Mouse (Mus musculus): Measurements from ENCODE around the gene Lrrtm4. TPM values are rescaled to one million over a fixed set of nuclear protein-coding genes. Genes with fewer than 3 reads are reported as not detected.

Gene Lrrtm4
- 18.2 and 19.9 TPM in 2 replicates for polyA plus RNA-seq (2015; fragmentation: Nextera tagmentation; extraction: Ambion mirVana)

DNA sequence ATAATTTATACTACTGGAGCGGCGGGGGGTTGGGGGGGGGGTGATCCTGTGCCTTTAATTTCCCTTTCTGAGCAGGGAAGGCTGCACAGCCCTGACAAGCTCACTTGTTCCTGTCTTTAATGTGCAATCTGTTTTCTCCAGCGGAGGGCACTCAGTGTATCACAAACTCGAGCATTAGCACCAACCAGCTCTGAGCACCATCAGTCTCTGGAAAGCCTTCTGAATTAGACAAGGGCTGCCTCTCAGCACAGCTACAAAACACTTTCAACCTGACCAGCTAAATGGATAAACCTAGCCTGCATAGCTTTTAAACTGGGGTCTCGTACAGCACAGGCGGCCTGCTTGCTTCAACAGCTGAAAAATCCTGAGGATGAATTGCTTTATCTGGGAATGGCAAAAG is at the start of gene Lrrtm4:
TSS of gene Lrrtm4 (plus strand) at position 113 of the 400 bp plus-strand sequence.
- Histone ChIP-seq H3K36me3 (ENCODE audit: control insufficient read depth, insufficient read depth, low read length) (no peaks in the 10 kb centered on the region; the same call in 1 of the 2 replicates), H3K27me3 (replicated peaks; ENCODE audit: control insufficient read depth, insufficient read depth, low read length) (no peaks in the 10 kb centered on the region), H3K9ac (ENCODE audit: low read depth, low read length) (peak within 1 kb of the TSS; percentile 69), H3K4me2 (ENCODE audit: low read length) (peak within 1 kb of the TSS; percentile 51), H3K4me1 (ENCODE audit: control insufficient read depth, insufficient read depth, low read depth, low read length) (no peaks in the 10 kb centered on the region), H3K4me3 (ENCODE audit: low read length) (peak within 1 kb of the TSS; percentile 56), H3K27ac (ENCODE audit: low read depth, low read length) (peak within 1 kb of the TSS; percentile 80), H3K9me3 (ENCODE audit: control insufficient read depth, low read length) (no peaks in the 10 kb centered on the region)
- ATAC-seq = peak; percentile 95
- WGBS = 3% methylated on average over 6 of the region's 6 CpGs

DNA sequence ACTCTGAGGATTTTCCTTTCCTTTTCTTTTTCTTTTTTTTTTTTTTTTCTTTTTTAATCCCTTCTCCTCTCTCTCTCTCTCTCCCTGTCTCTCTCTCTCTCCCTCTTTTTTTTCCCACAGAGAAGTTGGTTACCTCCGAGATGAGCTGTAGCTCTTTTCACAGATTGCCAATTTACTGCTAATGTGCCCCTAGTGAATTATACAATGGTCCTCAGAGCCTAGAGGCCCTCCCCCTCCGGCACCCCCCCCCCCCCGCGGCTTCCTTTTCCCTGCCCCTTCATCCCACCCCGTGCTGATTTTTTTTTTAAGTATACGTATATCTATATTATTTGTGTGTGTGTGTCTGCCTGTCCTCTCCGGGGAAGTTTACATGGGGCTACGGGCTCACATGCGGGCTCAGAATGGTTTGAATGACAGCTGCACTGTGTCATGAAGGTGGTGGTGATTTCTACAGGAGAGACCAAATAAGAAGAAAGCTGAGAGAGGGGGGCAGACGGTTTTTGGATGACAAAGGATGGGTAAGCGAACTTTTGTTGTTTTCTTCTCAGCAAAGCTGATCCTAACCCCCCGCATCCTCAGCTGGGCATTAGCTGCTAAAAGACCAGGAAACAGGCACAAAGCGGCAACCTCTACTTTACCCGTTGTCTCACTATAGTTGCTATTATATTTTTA is 648 bp downstream of the Lrrtm4 start:
- Histone ChIP-seq H3K4me3 (ENCODE audit: low read length) (peak overlapping the region; percentile 56), H3K4me1 (ENCODE audit: control insufficient read depth, insufficient read depth, low read depth, low read length) (no peaks in the 10 kb centered on the region), H3K36me3 (ENCODE audit: control insufficient read depth, insufficient read depth, low read length) (no peaks in the 10 kb centered on the region; the same call in 1 of the 2 replicates), H3K27ac (ENCODE audit: low read depth, low read length) (peak overlapping the region; percentile 80), H3K9ac (ENCODE audit: low read depth, low read length) (peak overlapping the region; percentile 69), H3K27me3 (replicated peaks; ENCODE audit: control insufficient read depth, insufficient read depth, low read length) (no peaks in the 10 kb centered on the region), H3K4me2 (ENCODE audit: low read length) (peak overlapping the region; percentile 51), H3K9me3 (ENCODE audit: control insufficient read depth, low read length) (no peaks in the 10 kb centered on the region)
- peak; percentile 55 for ATAC-seq
- WGBS = 0% methylated on average over 14 of the region's 14 CpGs

DNA sequence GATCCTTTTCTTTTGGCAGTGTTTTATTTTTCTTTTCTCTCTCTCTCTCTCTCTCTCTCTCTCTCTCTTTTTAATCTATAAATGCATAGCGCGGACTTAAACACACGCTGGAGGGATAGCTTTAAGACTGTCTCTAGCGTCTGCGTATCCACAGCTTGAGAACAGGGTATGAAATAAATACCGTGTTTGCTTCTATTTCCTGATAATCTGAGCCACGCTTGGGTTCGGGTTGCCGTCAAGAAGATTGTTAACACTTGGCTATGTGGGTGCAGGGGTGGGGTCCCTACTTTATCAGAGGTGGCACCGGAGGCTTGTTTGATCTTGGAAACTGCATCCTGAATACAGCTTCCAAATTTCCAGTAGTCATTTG is 1.2 kb downstream of the Lrrtm4 start:
- Histone ChIP-seq H3K4me3 (ENCODE audit: low read length) (peak overlapping the region; percentile 56), H3K4me2 (ENCODE audit: low read length) (peak overlapping the region; percentile 51), H3K4me1 (ENCODE audit: control insufficient read depth, insufficient read depth, low read depth, low read length) (no peaks in the 10 kb centered on the region), H3K9ac (ENCODE audit: low read depth, low read length) (peak overlapping the region; percentile 69), H3K27ac (ENCODE audit: low read depth, low read length) (peak overlapping the region; percentile 19), H3K9me3 (ENCODE audit: control insufficient read depth, low read length) (no peaks in the 10 kb centered on the region), H3K27me3 (replicated peaks; ENCODE audit: control insufficient read depth, insufficient read depth, low read length) (no peaks in the 10 kb centered on the region), H3K36me3 (ENCODE audit: control insufficient read depth, insufficient read depth, low read length) (no peaks in the 10 kb centered on the region; the same call in 1 of the 2 replicates)
- 4% methylated on average over 10 of the region's 10 CpGs for WGBS
- ATAC-seq = peak; percentile 58; the same call in 1 of the 2 replicates

DNA sequence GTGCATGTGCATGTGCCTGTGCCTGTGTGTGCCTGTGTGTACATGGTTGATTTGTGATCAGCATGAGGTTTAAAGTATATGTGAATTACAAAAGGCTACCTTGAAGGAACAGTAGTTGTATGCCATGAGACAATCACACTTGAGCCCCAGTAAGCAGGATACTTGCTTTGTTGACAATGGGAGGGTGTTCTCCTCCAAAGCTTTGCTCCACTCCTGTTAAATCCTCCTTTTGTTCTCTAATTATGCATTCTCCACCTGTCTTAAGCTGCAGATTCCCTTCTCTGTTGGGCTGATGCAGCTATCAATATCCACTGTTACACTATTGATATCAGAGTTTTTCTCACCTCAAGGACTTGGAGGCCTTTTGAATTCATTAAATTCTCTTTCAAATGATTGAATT is 38.2 kb downstream of the Lrrtm4 start:
- no peak overlapping the region for H3K4me2 ChIP-seq (ENCODE audit: low read length)
- no peaks in the 10 kb centered on the region for H3K4me1 ChIP-seq (ENCODE audit: control insufficient read depth, insufficient read depth, low read depth, low read length)
- no peaks in the 10 kb centered on the region for H3K36me3 ChIP-seq (ENCODE audit: control insufficient read depth, insufficient read depth, low read length)
- H3K9me3 ChIP-seq (ENCODE audit: control insufficient read depth, low read length) = no peaks in the 10 kb centered on the region
- no peak overlapping the region for H3K27ac ChIP-seq (ENCODE audit: low read depth, low read length)
- H3K9ac ChIP-seq (ENCODE audit: low read depth, low read length) = no peak overlapping the region
- no peaks in the 10 kb centered on the region for H3K27me3 ChIP-seq (replicated peaks; ENCODE audit: control insufficient read depth, insufficient read depth, low read length)
- no peak overlapping the region for H3K4me3 ChIP-seq (ENCODE audit: low read length)
- ATAC-seq = no peak

GRCm38 (mm10) chr6:80078001-80078400 is 59.3 kb downstream of the Lrrtm4 start:
- H3K36me3 ChIP-seq (ENCODE audit: control insufficient read depth, insufficient read depth, low read length) = no peaks in the 10 kb centered on the region
- H3K4me3 ChIP-seq (ENCODE audit: low read length) = no peak overlapping the region
- H3K27ac ChIP-seq (ENCODE audit: low read depth, low read length) = no peak overlapping the region
- no peaks in the 10 kb centered on the region for H3K27me3 ChIP-seq (replicated peaks; ENCODE audit: control insufficient read depth, insufficient read depth, low read length)
- no peak overlapping the region for H3K4me2 ChIP-seq (ENCODE audit: low read length)
- 97% methylated on average over 2 of the region's 2 CpGs for WGBS
- H3K9ac ChIP-seq (ENCODE audit: low read depth, low read length) = no peak overlapping the region
- no peaks in the 10 kb centered on the region for H3K4me1 ChIP-seq (ENCODE audit: control insufficient read depth, insufficient read depth, low read depth, low read length)
- no peak for ATAC-seq
- H3K9me3 ChIP-seq (ENCODE audit: control insufficient read depth, low read length) = no peaks in the 10 kb centered on the region

GRCm38 (mm10) chr6:80079290-80079689 is 60.6 kb downstream of the Lrrtm4 start:
- Histone ChIP-seq H3K27ac (ENCODE audit: low read depth, low read length) (no peak overlapping the region), H3K36me3 (ENCODE audit: control insufficient read depth, insufficient read depth, low read length) (no peaks in the 10 kb centered on the region), H3K9me3 (ENCODE audit: control insufficient read depth, low read length) (no peaks in the 10 kb centered on the region), H3K4me3 (ENCODE audit: low read length) (no peak overlapping the region), H3K4me2 (ENCODE audit: low read length) (no peak overlapping the region), H3K27me3 (replicated peaks; ENCODE audit: control insufficient read depth, insufficient read depth, low read length) (no peaks in the 10 kb centered on the region), H3K4me1 (ENCODE audit: control insufficient read depth, insufficient read depth, low read depth, low read length) (no peaks in the 10 kb centered on the region), H3K9ac (ENCODE audit: low read depth, low read length) (no peak overlapping the region)
- 76% methylated on average over 6 of the region's 6 CpGs for WGBS
- peak; percentile 65 for ATAC-seq

DNA sequence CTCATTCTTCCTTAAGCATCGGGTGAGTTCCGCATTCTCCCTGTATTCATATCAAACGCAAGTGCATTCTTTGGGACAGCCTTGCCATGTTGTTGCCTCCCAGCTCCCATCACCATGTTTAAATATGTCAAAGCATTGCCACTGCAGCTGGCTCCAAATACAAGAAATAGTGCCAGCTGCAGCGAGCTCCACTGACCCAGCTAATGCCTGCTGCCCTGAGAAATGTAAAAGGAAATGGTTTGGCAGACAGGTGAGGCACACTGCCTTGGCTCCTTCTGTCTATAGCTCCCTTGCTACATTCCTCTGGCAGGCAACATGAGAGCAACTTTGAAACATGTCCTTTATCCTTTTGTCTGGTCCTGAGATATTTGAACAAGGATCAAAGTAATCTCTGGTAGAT is 76.2 kb downstream of the Lrrtm4 start:
- no peaks in the 10 kb centered on the region for H3K27me3 ChIP-seq (replicated peaks; ENCODE audit: control insufficient read depth, insufficient read depth, low read length)
- H3K4me1 ChIP-seq (ENCODE audit: control insufficient read depth, insufficient read depth, low read depth, low read length) = no peaks in the 10 kb centered on the region
- no peak; the same call in 1 of the 2 replicates for ATAC-seq
- H3K27ac ChIP-seq (ENCODE audit: low read depth, low read length) = no peak overlapping the region
- H3K4me2 ChIP-seq (ENCODE audit: low read length) = no peak overlapping the region
- 70% methylated on average over 4 of the region's 4 CpGs for WGBS
- no peaks in the 10 kb centered on the region for H3K36me3 ChIP-seq (ENCODE audit: control insufficient read depth, insufficient read depth, low read length)
- H3K9me3 ChIP-seq (ENCODE audit: control insufficient read depth, low read length) = no peaks in the 10 kb centered on the region
- no peak overlapping the region for H3K9ac ChIP-seq (ENCODE audit: low read depth, low read length)
- no peak overlapping the region for H3K4me3 ChIP-seq (ENCODE audit: low read length)

- H3K4me2 ChIP-seq (ENCODE audit: low read length) = no peak overlapping the region
- H3K27ac ChIP-seq (ENCODE audit: low read depth, low read length) = no peak overlapping the region
- H3K9ac ChIP-seq (ENCODE audit: low read depth, low read length) = no peak overlapping the region
- no peaks in the 10 kb centered on the region for H3K27me3 ChIP-seq (replicated peaks; ENCODE audit: control insufficient read depth, insufficient read depth, low read length)
- peak; percentile 69; the same call in 1 of the 2 replicates for ATAC-seq
- 38% methylated on average over 2 of the region's 2 CpGs for WGBS
- no peaks in the 10 kb centered on the region for H3K36me3 ChIP-seq (ENCODE audit: control insufficient read depth, insufficient read depth, low read length)
- H3K4me3 ChIP-seq (ENCODE audit: low read length) = no peak overlapping the region
- no peaks in the 10 kb centered on the region for H3K4me1 ChIP-seq (ENCODE audit: control insufficient read depth, insufficient read depth, low read depth, low read length)
- no peaks in the 10 kb centered on the region for H3K9me3 ChIP-seq (ENCODE audit: control insufficient read depth, low read length)
Measured at GRCm38 (mm10) chr6:80105343-80105742, 86.7 kb downstream of the Lrrtm4 start.

DNA sequence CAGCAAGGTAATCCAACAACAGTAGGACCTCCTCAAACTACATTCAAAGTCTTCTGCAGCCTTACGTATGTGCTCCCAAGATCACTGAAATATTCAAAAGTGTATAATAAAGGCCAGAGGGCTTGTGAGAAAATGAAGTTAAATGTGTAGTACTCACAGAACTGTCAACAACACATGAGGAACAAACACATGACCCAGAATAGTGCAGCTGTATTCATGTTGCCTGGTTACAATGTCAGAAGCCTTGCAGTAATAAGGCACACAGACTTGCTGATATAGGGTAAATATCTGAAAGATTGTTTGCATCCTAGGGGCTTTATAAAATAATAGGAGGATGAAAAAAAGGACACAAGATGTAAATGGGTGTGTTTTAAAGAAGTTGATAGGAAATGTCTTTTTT is 87.2 kb downstream of the Lrrtm4 start:
- H3K4me3 ChIP-seq (ENCODE audit: low read length) = no peak overlapping the region
- H3K27ac ChIP-seq (ENCODE audit: low read depth, low read length) = no peak overlapping the region
- no peak for ATAC-seq
- no peaks in the 10 kb centered on the region for H3K4me1 ChIP-seq (ENCODE audit: control insufficient read depth, insufficient read depth, low read depth, low read length)
- no peak overlapping the region for H3K4me2 ChIP-seq (ENCODE audit: low read length)
- 51% methylated on average over 1 of the region's 1 CpGs for WGBS
- H3K9ac ChIP-seq (ENCODE audit: low read depth, low read length) = no peak overlapping the region
- no peaks in the 10 kb centered on the region for H3K36me3 ChIP-seq (ENCODE audit: control insufficient read depth, insufficient read depth, low read length)
- H3K9me3 ChIP-seq (ENCODE audit: control insufficient read depth, low read length) = no peaks in the 10 kb centered on the region
- H3K27me3 ChIP-seq (replicated peaks; ENCODE audit: control insufficient read depth, insufficient read depth, low read length) = no peaks in the 10 kb centered on the region

Data from hindbrain, embryonic 16.5 days (tissue).